ENCODE assay signal across 20 mouse cellular contexts in genomic region chr17:14497086-14497485, GRCm38 (mm10).
DNase-seq lines count a peak whose midpoint lies in the region; ATAC-seq and TF ChIP-seq lines count a peak whose summit lies in the region.
"Had no signal": no experiment of that assay in that cellular context is flagged by ENCODE, and none has a peak within 500 bp of the region (broad histone marks: within the 10 kb centered on the region; RNA-seq: fewer than 3 reads in every experiment).

No protein-coding gene starts in this region.

- no peaks in the 10 kb centered on the region for H3K36me3 ChIP-seq in midbrain, embryonic 12.5 days
- H3K36me3 ChIP-seq in midbrain, postnatal 0 days (ENCODE audit: insufficient read depth, low read length) = no peaks in the 10 kb centered on the region
- H3K36me3 ChIP-seq in embryonic facial prominence, embryonic 12.5 days = no peaks in the 10 kb centered on the region
- H3K36me3 ChIP-seq in limb, embryonic 14.5 days (ENCODE audit: control insufficient read depth, insufficient read depth, low read length) = no peaks in the 10 kb centered on the region
- H3K36me3 ChIP-seq in neural tube, embryonic 15.5 days = no peaks in the 10 kb centered on the region
- H3K36me3 ChIP-seq in forebrain, embryonic 16.5 days (ENCODE audit: control insufficient read depth, insufficient read depth) = no peaks in the 10 kb centered on the region
- H3K36me3 ChIP-seq in forebrain, embryonic 10.5 days (replicated peaks) = no peaks in the 10 kb centered on the region
- H3K36me3 ChIP-seq: heart, embryonic 15.5 days had no signal

- H3K9me3 ChIP-seq in midbrain, embryonic 12.5 days = no peaks in the 10 kb centered on the region
- H3K9me3 ChIP-seq in midbrain, postnatal 0 days (ENCODE audit: low read length) = no peaks in the 10 kb centered on the region
- H3K9me3 ChIP-seq in embryonic facial prominence, embryonic 12.5 days = no peaks in the 10 kb centered on the region
- H3K9me3 ChIP-seq in limb, embryonic 14.5 days (ENCODE audit: control insufficient read depth, low read length) = no peaks in the 10 kb centered on the region
- H3K9me3 ChIP-seq in neural tube, embryonic 15.5 days (replicated peaks) = no peaks in the 10 kb centered on the region
- no peaks in the 10 kb centered on the region for H3K9me3 ChIP-seq in forebrain, embryonic 16.5 days (ENCODE audit: control insufficient read depth, low read length)
- no peaks in the 10 kb centered on the region for H3K9me3 ChIP-seq in forebrain, embryonic 10.5 days
- H3K9me3 ChIP-seq: heart, embryonic 15.5 days had no signal

- H3K9ac ChIP-seq in midbrain, embryonic 12.5 days (replicated peaks) = no peak overlapping the region
- no peak overlapping the region for H3K9ac ChIP-seq in midbrain, postnatal 0 days (replicated peaks; ENCODE audit: low read length, poor library complexity, severe bottlenecking)
- H3K9ac ChIP-seq in embryonic facial prominence, embryonic 12.5 days = no peak overlapping the region
- no peak overlapping the region for H3K9ac ChIP-seq in limb, embryonic 14.5 days (ENCODE audit: low read depth, low read length, severe bottlenecking)
- no peak overlapping the region for H3K9ac ChIP-seq in neural tube, embryonic 15.5 days (replicated peaks)
- H3K9ac ChIP-seq in forebrain, embryonic 16.5 days (replicated peaks; ENCODE audit: low read depth, low read length) = no peak overlapping the region
- H3K9ac ChIP-seq: heart, embryonic 15.5 days had no signal

- no peaks in the 10 kb centered on the region; the same call in 1 of the 2 replicates for H3K27me3 ChIP-seq in midbrain, embryonic 12.5 days
- no peaks in the 10 kb centered on the region for H3K27me3 ChIP-seq in midbrain, postnatal 0 days (ENCODE audit: insufficient read depth, low read length)
- H3K27me3 ChIP-seq in embryonic facial prominence, embryonic 12.5 days = 0 out of 2 replicates have a peak, but pooled peaks cover 2% of the 10 kb centered on the region
- 0 out of 2 replicates have a peak, but pooled peaks cover 3% of the 10 kb centered on the region for H3K27me3 ChIP-seq in limb, embryonic 14.5 days (ENCODE audit: control insufficient read depth, insufficient read depth, low read length)
- no peaks in the 10 kb centered on the region for H3K27me3 ChIP-seq in neural tube, embryonic 15.5 days (replicated peaks)
- no peaks in the 10 kb centered on the region for H3K27me3 ChIP-seq in forebrain, embryonic 16.5 days (replicated peaks; ENCODE audit: control insufficient read depth, insufficient read depth, low read length)
- no peaks in the 10 kb centered on the region for H3K27me3 ChIP-seq in forebrain, embryonic 10.5 days (ENCODE audit: poor library complexity, severe bottlenecking)

- H3K4me2 ChIP-seq in midbrain, embryonic 12.5 days (replicated peaks) = no peak overlapping the region
- no peak overlapping the region for H3K4me2 ChIP-seq in midbrain, postnatal 0 days (ENCODE audit: low read depth, low read length, poor library complexity, severe bottlenecking)
- H3K4me2 ChIP-seq in embryonic facial prominence, embryonic 12.5 days (replicated peaks) = no peak overlapping the region; the same call in 1 of the 2 replicates
- H3K4me2 ChIP-seq in limb, embryonic 14.5 days (replicated peaks; ENCODE audit: low read depth, low read length, severe bottlenecking) = peak overlapping the region; percentile 10
- 0 out of 2 replicates have a peak overlapping the region, but pooled peaks have one; percentile 15 for H3K4me2 ChIP-seq in neural tube, embryonic 15.5 days
- H3K4me2 ChIP-seq in forebrain, embryonic 16.5 days (ENCODE audit: low read length) = no peak overlapping the region
- H3K4me2 ChIP-seq: heart, embryonic 15.5 days had no signal

- TF ChIP-seq POLR2A in limb, embryonic 14.5 days (IDR thresholded peaks at IDR 0.05; ENCODE audit: borderline replicate concordance, extremely low read depth, insufficient read depth, insufficient read length) = no peak

- ATAC-seq in midbrain, embryonic 12.5 days (ENCODE audit: low FRiP score, low read depth) = peak; percentile 56
- ATAC-seq in midbrain, postnatal 0 days (ENCODE audit: low FRiP score) = no peak
- ATAC-seq in embryonic facial prominence, embryonic 12.5 days (ENCODE audit: insufficient number of reproducible peaks, insufficient read depth, low FRiP score, low TSS enrichment) = no peak
- peak; percentile 60; the same call in 1 of the 2 replicates for ATAC-seq in limb, embryonic 14.5 days (ENCODE audit: low FRiP score, low read depth)
- ATAC-seq in neural tube, embryonic 15.5 days (ENCODE audit: low FRiP score) = no peak
- ATAC-seq in forebrain, embryonic 16.5 days = no peak
- ATAC-seq: CD4-positive, CD25-positive, alpha-beta regulatory T cell, adult 4 months; intestine, postnatal 0 days had no signal

- 74% methylated on average over 15 of the region's 15 CpGs for WGBS in midbrain, embryonic 12.5 days
- WGBS in midbrain, postnatal 0 days = 75% methylated on average over 15 of the region's 15 CpGs
- WGBS in embryonic facial prominence, embryonic 12.5 days = 42% methylated on average over 15 of the region's 15 CpGs
- 19% methylated on average over 15 of the region's 15 CpGs for WGBS in limb, embryonic 14.5 days
- whole genome bisulfite sequencing in neural tube, embryonic 15.5 days = 70% methylated on average over 15 of the region's 15 CpGs
- WGBS in forebrain, embryonic 16.5 days = 88% methylated on average over 15 of the region's 15 CpGs
- WGBS in forebrain, embryonic 10.5 days = 88% methylated on average over 15 of the region's 15 CpGs

- TF ChIP-seq CTCF in midbrain, postnatal 0 days (IDR thresholded peaks at IDR 0.05) = no peak

- no peak overlapping the region for H3K4me3 ChIP-seq in midbrain, embryonic 12.5 days
- no peak overlapping the region for H3K4me3 ChIP-seq in midbrain, postnatal 0 days (ENCODE audit: low read depth, low read length)
- no peak overlapping the region for H3K4me3 ChIP-seq in embryonic facial prominence, embryonic 12.5 days
- H3K4me3 ChIP-seq in limb, embryonic 14.5 days (replicated peaks; ENCODE audit: low read length) = no peak overlapping the region
- H3K4me3 ChIP-seq in neural tube, embryonic 15.5 days (replicated peaks) = no peak overlapping the region
- no peak overlapping the region for H3K4me3 ChIP-seq in forebrain, embryonic 16.5 days (replicated peaks; ENCODE audit: low read length)
- no peak overlapping the region for H3K4me3 ChIP-seq in forebrain, embryonic 10.5 days
- H3K4me3 ChIP-seq: heart, embryonic 15.5 days had no signal

- DNase-seq in midbrain, postnatal 0 days (ENCODE audit: low spot score) = no peak
- peak; percentile 66 for DNase-seq in limb, embryonic 14.5 days (ENCODE audit: low spot score)
- no peak for DNase-seq in forebrain, embryonic 10.5 days (ENCODE audit: extremely low spot score, low spot score)
- DNase-seq in heart, postnatal 25 days (ENCODE audit: low spot score) = no peak
- DNase-seq: adrenal gland, postnatal 10 days; cerebellum, adult 2 months; kidney, postnatal 25 days; layer of hippocampus, postnatal 36 days; liver; lung, adult 18-20 months; lung, postnatal 36 days; right cerebral cortex, postnatal 14 days; thymus, postnatal 36 days had no signal

- intact Hi-C loops in heart, postnatal 25 days (cut with DNase I) = no loop called here

- peaks cover 4% of the 10 kb centered on the region; the same call in 1 of the 2 replicates for H3K4me1 ChIP-seq in midbrain, embryonic 12.5 days
- H3K4me1 ChIP-seq in midbrain, postnatal 0 days (ENCODE audit: insufficient read depth, low read length) = no peaks in the 10 kb centered on the region
- peaks cover 30% of the 10 kb centered on the region for H3K4me1 ChIP-seq in embryonic facial prominence, embryonic 12.5 days
- peaks cover 42% of the 10 kb centered on the region for H3K4me1 ChIP-seq in limb, embryonic 14.5 days (ENCODE audit: control insufficient read depth, insufficient read depth, low read length)
- H3K4me1 ChIP-seq in neural tube, embryonic 15.5 days = 0 out of 2 replicates have a peak, but pooled peaks cover 6% of the 10 kb centered on the region
- no peaks in the 10 kb centered on the region for H3K4me1 ChIP-seq in forebrain, embryonic 16.5 days (replicated peaks; ENCODE audit: control insufficient read depth, insufficient read depth, low read length)
- peaks cover 7% of the 10 kb centered on the region for H3K4me1 ChIP-seq in forebrain, embryonic 10.5 days
- H3K4me1 ChIP-seq: heart, embryonic 15.5 days had no signal

- H3K27ac ChIP-seq in midbrain, embryonic 12.5 days (replicated peaks) = no peak overlapping the region
- H3K27ac ChIP-seq in midbrain, postnatal 0 days (ENCODE audit: low read depth, low read length) = no peak overlapping the region
- H3K27ac ChIP-seq in embryonic facial prominence, embryonic 12.5 days = 0 out of 2 replicates have a peak overlapping the region, but pooled peaks have one; percentile 30
- no peak overlapping the region for H3K27ac ChIP-seq in limb, embryonic 14.5 days (replicated peaks; ENCODE audit: low read depth, low read length)
- no peak overlapping the region; the same call in 1 of the 2 replicates for H3K27ac ChIP-seq in neural tube, embryonic 15.5 days (replicated peaks)
- H3K27ac ChIP-seq in forebrain, embryonic 16.5 days (ENCODE audit: low read length) = no peak overlapping the region
- no peak overlapping the region for H3K27ac ChIP-seq in forebrain, embryonic 10.5 days
- H3K27ac ChIP-seq: heart, embryonic 15.5 days had no signal

Comparison
In these comparisons a context has a peak if more than half of its experiments do, and no peak if none do; other contexts are left out.
1. ATAC-seq: peak in midbrain, embryonic 12.5 days (single experiment) and limb, embryonic 14.5 days (single experiment); none in midbrain, postnatal 0 days (single experiment), embryonic facial prominence, embryonic 12.5 days (single experiment), neural tube, embryonic 15.5 days (single experiment) and forebrain, embryonic 16.5 days (single experiment).
2. H3K4me2 ChIP-seq: peak in limb, embryonic 14.5 days (single experiment) and neural tube, embryonic 15.5 days (single experiment); none in midbrain, embryonic 12.5 days (single experiment), midbrain, postnatal 0 days (single experiment), embryonic facial prominence, embryonic 12.5 days (single experiment) and forebrain, embryonic 16.5 days (single experiment).